Mouse (Mus musculus): ENCODE results near the gene Ihh.

GRCm38 (mm10) chr1:74941651-74942360 lies 9.7 kb downstream of the Ihh start:
- no peak for TF ChIP-seq CTCF (IDR thresholded peaks at IDR 0.05; ENCODE audit: borderline replicate concordance, control insufficient read depth, extremely low read depth, insufficient read depth, low read length, poor library complexity)
- TF ChIP-seq POLR2A (IDR thresholded peaks at IDR 0.05; ENCODE audit: control insufficient read depth, extremely low read depth, insufficient read depth, low read length, poor library complexity), result no peak

Measured in thymus, adult 2 months (tissue).